Mouse (Mus musculus) brain, embryonic 18.5 days (tissue): ENCODE measurements around the gene Azin2.

Experiments used
- DNase-seq: peaks from one replicate; pipeline ENCODE4 v3.0.0-alpha.2; 2012; ENCODE audit warnings: low read depth, low spot score

The Azin2 gene

GRCm38 (mm10) chr4:128897911-128898421 lies 64.3 kb downstream of the Azin2 start:
- DNase-seq, result no peak

GRCm38 (mm10) chr4:128896667-128897066 lies 65.6 kb downstream of the Azin2 start:
- DNase-seq, result no peak

- no peak for DNase-seq
Measured at GRCm38 (mm10) chr4:128895841-128896240, 66.4 kb downstream of the Azin2 start.

- no peak for DNase-seq
Measured at GRCm38 (mm10) chr4:128894112-128894511, 68.1 kb downstream of the Azin2 start.

GRCm38 (mm10) chr4:128892188-128892587 lies 70.1 kb downstream of the Azin2 start:
- DNase-seq, result no peak

- no peak for DNase-seq
Measured at GRCm38 (mm10) chr4:128891746-128892145, 70.5 kb downstream of the Azin2 start.

GRCm38 (mm10) chr4:128891157-128891556 lies 71.1 kb downstream of the Azin2 start:
- DNase-seq, result no peak

- no peak for DNase-seq
Measured at GRCm38 (mm10) chr4:128889752-128890630, 72.3 kb downstream of the Azin2 start.

- DNase-seq, result no peak
Measured at GRCm38 (mm10) chr4:128888436-128888990, 73.7 kb downstream of the Azin2 start.

GRCm38 (mm10) chr4:128887641-128888091 lies 74.6 kb downstream of the Azin2 start:
- no peak for DNase-seq

GRCm38 (mm10) chr4:128887026-128887425 lies 75.2 kb downstream of the Azin2 start:
- no peak for DNase-seq

- DNase-seq, result no peak
Measured at GRCm38 (mm10) chr4:128886571-128886970, 75.7 kb downstream of the Azin2 start.

- no peak for DNase-seq
Measured at GRCm38 (mm10) chr4:128885540-128885939, 76.7 kb downstream of the Azin2 start.

GRCm38 (mm10) chr4:128884711-128885095 lies 77.5 kb downstream of the Azin2 start:
- DNase-seq, result no peak

- DNase-seq, result no peak
Measured at GRCm38 (mm10) chr4:128883801-128884710, 78.2 kb downstream of the Azin2 start.

GRCm38 (mm10) chr4:128883379-128883781 lies 78.9 kb downstream of the Azin2 start, which contains the start of gene Trim62:
Gene Trim62 (plus strand): TSS chr4:128883580.
- DNase-seq, result no peak
